Mouse (Mus musculus): Measurements from ENCODE around the gene Slc25a21.

Gene Slc25a21

GRCm38 (mm10) chr12:57184401-57185147, 12.7 kb downstream of the Slc25a21 start:
- no peak for DNase-seq (ENCODE audit: low spot score)

GRCm38 (mm10) chr12:57179465-57180188, 17.6 kb downstream of the Slc25a21 start:
- DNase-seq (ENCODE audit: low spot score), result peak; percentile 6

DNA sequence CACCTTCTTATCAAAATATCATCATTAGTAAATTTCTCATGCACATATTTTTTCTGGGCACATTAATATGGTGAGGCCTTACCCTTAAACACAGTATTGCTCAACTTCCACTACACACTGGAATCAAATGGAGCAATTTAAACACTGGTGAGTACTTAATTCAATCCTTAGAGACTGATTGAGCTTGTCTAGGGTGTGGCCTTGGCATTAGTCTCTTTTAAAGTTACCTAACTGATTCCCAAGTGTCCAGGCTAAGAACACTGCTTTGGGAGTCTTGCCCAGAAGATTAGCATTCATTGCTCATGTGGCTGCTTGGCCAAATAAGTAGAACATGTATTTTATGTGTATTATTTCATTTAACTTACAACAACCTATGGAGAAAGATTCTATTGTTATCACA, 18.5 kb downstream of the Slc25a21 start:
- DNase-seq (ENCODE audit: low spot score), result peak; percentile 62

GRCm38 (mm10) chr12:57163294-57163693, 34.0 kb downstream of the Slc25a21 start:
- DNase-seq (ENCODE audit: low spot score), result no peak

DNA sequence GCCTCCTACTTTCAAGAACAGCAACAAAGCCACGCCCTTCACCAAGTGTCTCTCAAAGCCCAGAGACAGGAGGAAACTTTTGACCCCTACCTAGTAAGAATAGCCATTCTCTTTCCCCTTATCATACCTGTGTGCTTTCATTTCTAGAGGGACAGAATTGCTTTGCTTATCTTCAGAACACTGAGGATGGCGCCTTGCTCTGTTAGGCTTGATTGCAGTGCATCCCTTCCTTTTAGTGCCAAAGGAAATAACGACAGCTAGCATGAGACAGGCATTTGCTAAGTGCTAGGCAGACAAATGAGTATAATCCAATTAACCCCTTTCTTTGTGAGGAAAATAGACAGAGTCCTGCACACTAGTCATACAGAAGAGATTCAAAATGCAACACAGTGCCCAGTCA, 34.4 kb downstream of the Slc25a21 start:
- DNase-seq (ENCODE audit: low spot score), result no peak

DNA sequence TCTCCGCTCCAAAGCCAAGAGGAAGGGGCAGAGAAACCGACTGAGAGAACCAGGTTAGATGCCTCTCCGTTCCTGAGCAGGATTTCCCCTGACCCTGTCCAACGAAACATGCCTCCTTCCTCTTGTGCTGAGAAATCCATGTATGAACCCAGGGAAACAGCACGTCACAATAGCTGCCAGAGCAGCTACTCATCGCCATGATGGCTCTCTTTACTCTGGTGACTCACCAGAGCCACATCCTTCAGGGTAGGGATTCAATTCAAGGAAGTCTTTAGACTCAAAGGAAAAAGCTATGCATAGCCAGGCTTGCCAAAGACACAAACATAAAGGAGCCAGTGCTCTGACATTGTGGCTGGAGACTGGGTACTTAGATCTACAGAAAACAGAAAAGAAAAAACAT, 37.4 kb downstream of the Slc25a21 start:
- DNase-seq (ENCODE audit: low spot score), result no peak

- no peak for DNase-seq (ENCODE audit: low spot score)
These were observed 39.0 kb downstream of the Slc25a21 start for GRCm38 (mm10) chr12:57158266-57158665.

DNA sequence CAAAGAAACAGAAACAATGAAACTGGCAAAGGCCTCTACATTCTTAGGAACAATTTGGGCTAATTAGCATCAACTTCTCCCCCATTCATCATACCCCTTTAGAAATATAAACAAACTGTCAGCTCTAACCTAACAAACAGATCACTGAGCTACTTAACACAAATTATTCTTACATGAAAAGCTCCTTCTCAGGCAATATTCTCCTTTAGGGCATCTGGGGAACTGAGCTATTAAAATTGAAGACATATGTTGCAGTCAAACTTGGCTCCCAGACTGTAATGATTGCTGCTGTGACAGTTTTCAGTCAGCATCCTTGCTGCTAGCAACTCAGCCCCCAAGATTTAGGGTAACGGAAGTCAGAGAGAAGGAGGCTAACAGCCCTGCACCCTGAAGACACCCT, 58.3 kb downstream of the Slc25a21 start:
- no peak for DNase-seq (ENCODE audit: low spot score)

DNA sequence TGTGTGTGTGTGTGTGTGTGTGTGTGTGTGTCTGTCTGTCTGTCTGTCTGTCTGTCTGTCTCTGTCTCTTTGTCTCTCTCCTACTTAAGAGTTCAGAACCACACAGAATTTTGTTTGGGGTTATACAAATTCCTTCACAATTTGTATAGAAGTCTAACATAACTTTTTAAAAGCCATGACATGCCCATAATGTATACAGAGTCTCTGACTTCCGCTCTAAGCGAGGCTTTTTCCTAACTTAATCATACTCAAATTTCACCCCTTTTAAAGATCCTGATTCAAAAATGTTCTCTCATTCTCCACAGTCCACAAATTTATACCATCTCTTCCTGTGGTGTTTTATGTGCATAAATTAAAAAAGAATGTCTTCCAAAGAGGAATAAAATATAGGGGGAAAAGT, 59.5 kb downstream of the Slc25a21 start:
- no peak for DNase-seq (ENCODE audit: low spot score)

DNA sequence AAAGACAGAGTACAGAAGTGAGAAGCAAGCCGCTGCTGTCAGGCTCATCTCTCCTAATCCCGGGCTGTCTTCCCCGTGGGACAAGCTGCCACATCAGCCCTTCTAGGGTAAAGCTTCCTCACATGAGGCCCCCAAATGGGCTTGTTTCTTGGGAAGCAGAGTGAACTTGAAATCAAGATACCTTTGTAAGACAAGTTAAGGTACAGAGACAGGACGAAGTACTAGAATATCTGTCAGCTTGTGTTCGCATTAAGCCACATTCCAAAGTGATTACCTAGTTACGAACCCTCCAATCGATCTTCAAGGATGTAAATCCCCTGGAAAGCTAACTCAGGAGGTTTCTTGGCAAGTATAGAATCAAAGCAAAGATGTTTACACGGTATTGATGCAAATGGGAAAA, 78.7 kb downstream of the Slc25a21 start:
- DNase-seq (ENCODE audit: low spot score), result no peak

DNA sequence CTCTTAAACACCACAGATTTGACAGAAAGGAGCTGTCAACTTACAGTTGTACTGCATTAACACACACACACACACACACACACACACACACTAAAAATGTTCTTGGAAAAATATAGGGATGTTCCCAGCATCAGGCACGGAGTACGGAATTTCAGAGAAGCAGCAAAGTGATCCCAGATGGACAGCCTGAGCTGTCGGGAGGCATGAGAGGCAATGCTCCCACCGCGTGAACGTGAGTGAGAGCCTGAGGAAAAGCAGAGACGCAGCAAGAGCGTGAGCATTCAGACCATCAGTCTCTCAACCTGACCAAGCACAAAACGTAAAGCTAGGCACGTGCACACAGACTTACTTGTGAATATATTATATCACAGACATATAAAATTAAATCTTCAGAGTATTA, 81.8 kb downstream of the Slc25a21 start:
- DNase-seq (ENCODE audit: low spot score), result no peak

- peak; percentile 47 for DNase-seq (ENCODE audit: low spot score)
These were observed 87.9 kb downstream of the Slc25a21 start for GRCm38 (mm10) chr12:57109363-57109762.

DNA sequence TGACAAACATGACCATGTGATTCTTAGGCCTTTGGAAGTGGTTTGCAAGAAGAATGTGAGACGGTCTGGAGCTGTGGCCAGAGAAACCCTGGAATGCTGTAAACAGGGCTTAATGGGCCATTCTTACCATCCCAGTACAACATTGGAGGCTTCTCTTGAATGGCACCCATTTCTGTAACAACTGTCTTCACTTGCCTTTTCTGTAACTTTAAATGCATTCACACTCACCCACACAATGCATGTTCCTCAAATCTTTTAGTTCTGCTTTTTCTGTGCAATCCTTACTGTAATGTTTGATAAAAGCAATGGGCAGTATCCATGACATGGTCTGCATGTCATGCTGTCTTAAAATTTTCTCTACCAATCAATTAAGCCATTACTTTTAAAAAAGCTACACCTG, 95.0 kb downstream of the Slc25a21 start:
- DNase-seq (ENCODE audit: low spot score), result no peak

DNA sequence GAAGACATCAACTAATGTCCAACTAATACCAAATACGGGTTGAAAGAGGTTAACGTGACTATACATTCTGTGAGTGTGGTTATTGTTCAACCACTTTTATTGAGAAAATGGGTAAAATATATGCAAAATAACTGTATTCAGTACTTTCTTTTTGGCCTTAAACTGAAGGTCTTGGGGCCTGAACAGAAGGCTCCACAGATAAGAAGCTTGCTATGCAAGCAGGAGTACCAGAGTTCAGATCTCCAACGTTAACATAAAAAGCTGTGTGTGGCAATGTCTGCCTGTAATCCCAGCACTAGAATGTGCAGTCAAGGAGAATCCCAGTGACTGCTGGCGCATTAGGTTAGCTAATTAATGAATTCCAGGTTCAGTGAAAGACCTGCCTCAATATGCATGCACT, 96.7 kb downstream of the Slc25a21 start:
- DNase-seq (ENCODE audit: low spot score), result no peak

GRCm38 (mm10) chr12:57099066-57099465, 98.2 kb downstream of the Slc25a21 start:
- no peak for DNase-seq (ENCODE audit: low spot score)

GRCm38 (mm10) chr12:57098371-57098770, 98.9 kb downstream of the Slc25a21 start:
- no peak for DNase-seq (ENCODE audit: low spot score)

- no peak for DNase-seq (ENCODE audit: low spot score)
These were observed 104.2 kb downstream of the Slc25a21 start for GRCm38 (mm10) chr12:57093107-57093506.

GRCm38 (mm10) chr12:57084519-57084918, 112.8 kb downstream of the Slc25a21 start:
- DNase-seq (ENCODE audit: low spot score), result no peak

DNA sequence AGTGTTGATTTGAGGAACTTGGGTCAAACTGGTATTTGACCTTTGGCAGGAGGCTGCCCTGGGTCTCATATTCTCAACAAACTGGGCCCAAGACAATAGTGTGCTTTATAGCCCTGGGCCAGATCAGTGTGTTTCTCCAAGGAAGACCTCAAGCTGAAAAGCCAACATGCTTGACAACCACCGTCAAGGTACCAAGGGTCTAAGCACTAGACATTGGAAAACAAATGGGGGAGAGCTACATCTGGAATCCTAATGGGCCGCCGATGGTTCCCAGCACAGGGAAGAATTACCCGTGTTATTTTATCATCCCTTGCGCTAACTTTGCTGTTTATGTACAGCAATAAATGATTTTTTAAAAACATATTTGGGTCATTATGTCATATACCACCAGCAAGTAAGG, 113.7 kb downstream of the Slc25a21 start:
- DNase-seq (ENCODE audit: low spot score), result no peak

DNA sequence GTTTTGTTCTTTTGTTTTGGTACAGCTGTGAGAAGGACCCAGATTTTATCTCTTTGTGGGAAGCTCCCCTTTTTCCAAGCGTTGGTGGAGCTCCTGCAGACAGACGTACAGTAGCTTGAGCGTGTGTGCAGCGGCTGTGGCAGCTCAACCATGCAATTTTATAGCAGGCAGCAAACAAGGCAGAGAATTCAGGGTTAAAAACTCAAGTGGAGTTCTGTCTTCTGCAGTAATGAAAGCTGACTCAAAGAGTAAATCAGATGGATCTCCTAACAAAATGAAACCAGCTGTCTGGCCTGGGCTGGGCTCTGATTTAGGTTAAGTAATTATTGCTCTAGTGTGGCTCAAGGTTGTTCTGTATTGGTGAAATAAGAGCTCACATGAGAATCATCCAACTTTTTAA, 120.7 kb downstream of the Slc25a21 start:
- no peak for DNase-seq (ENCODE audit: low spot score)

- DNase-seq (ENCODE audit: low spot score), result no peak
These were observed 124.7 kb downstream of the Slc25a21 start for GRCm38 (mm10) chr12:57072616-57073015.

GRCm38 (mm10) chr12:57068607-57069006, 128.7 kb downstream of the Slc25a21 start:
- DNase-seq (ENCODE audit: low spot score), result no peak

DNA sequence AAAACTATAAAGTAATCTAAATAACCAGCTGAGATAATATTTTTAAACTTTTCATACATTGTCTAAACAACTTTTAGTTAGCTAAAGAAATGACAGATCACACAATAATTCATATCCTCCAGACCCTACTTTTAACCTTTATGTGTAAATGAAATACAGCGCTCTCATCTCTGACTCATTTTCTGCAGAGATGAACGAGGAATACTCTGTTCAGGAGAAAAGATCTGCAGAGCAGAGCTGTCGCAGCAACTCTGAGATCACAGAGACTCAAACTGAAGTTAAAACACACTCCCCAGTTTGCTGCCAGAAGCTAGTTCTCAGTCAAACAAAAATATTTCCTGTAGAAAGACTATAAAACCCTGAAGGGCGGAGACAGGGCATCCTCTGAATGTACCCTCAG, 177.5 kb downstream of the Slc25a21 start:
- DNase-seq (ENCODE audit: low spot score), result no peak

- no peak for DNase-seq (ENCODE audit: low spot score)
These were observed 180.4 kb downstream of the Slc25a21 start for GRCm38 (mm10) chr12:57016845-57017244.
